Mouse (Mus musculus): ENCODE results near the gene a.
A peak's percentile ranks its signal among the peaks of the same experiment; 100 is the strongest.
"Not testable (repeated sequence)": the region's sequence is repeated elsewhere in the genome, so short reads cannot be mapped to it uniquely, and the experiment has no call there.

GRCm38 (mm10) chr2:154908223-154908622 is 117.0 kb downstream of the a start:
- 0 out of 2 replicates have a peak, but pooled peaks have one; percentile 6 for TF ChIP-seq CTCF (conservative IDR thresholded peaks at IDR 0.05; ENCODE audit: low read length)
- TF ChIP-seq NANOG, POU5F1 (IDR thresholded peaks at IDR 0.05; ENCODE audit: borderline replicate concordance, low read length): not testable (repeated sequence)

All from E14TG2a.4 (cell line).